Mouse (Mus musculus): ENCODE results near the gene Fbxl8.

The Fbxl8 gene

GRCm38 (mm10) chr8:105305211-105306145 is 41.0 kb downstream of the Fbxl8 start, which contains the start of gene Elmo3:
Elmo3 (plus strand) TSS chr8:105305601.
- peak; percentile 90 to 93 for DNase-seq

GRCm38 (mm10) chr8:105306146-105306691 is 41.8 kb downstream of the Fbxl8 start:
- DNase-seq, result no peak

- DNase-seq, result no peak
These were observed 43.2 kb downstream of the Fbxl8 start for GRCm38 (mm10) chr8:105307670-105308069.

GRCm38 (mm10) chr8:105308428-105308827 is 44.0 kb downstream of the Fbxl8 start:
- no peak for DNase-seq

GRCm38 (mm10) chr8:105309142-105309847 is 44.8 kb downstream of the Fbxl8 start:
- DNase-seq, result no peak

- no peak for DNase-seq
These were observed 45.7 kb downstream of the Fbxl8 start for GRCm38 (mm10) chr8:105310118-105310517.

- no peak for DNase-seq
These were observed 47.3 kb downstream of the Fbxl8 start for GRCm38 (mm10) chr8:105311718-105312117.

GRCm38 (mm10) chr8:105312891-105313481 is 48.5 kb downstream of the Fbxl8 start:
- no peak for DNase-seq

GRCm38 (mm10) chr8:105313622-105314402 is 49.4 kb downstream of the Fbxl8 start:
- no peak for DNase-seq

- DNase-seq, result peak in 1 of 2 experiments; percentile 44
These were observed 50.8 kb downstream of the Fbxl8 start for GRCm38 (mm10) chr8:105315073-105315769.

GRCm38 (mm10) chr8:105317941-105318340 is 53.5 kb downstream of the Fbxl8 start:
- DNase-seq, result peak; percentile 84 to 89

GRCm38 (mm10) chr8:105318662-105319190 is 54.3 kb downstream of the Fbxl8 start:
- DNase-seq, result peak; percentile 59 to 78

Measured in lung, adult 18-20 months (tissue).